Mouse (Mus musculus): ENCODE data around the gene Slc28a1.
A peak's percentile ranks its signal among the peaks of the same experiment; 100 is the strongest.
"Not testable (repeated sequence)": the region's sequence is repeated elsewhere in the genome, so short reads cannot be mapped to it uniquely, and the experiment has no call there.

Slc28a1 gene

GRCm38 (mm10) chr7:81124773-81125172 is 10.2 kb downstream of the Slc28a1 start:
- DNase-seq (ENCODE audit: low read depth, low spot score), result no peak

GRCm38 (mm10) chr7:81125215-81126175 is 10.9 kb downstream of the Slc28a1 start:
- DNase-seq (ENCODE audit: low read depth, low spot score), result no peak

GRCm38 (mm10) chr7:81131864-81132263 is 17.3 kb downstream of the Slc28a1 start:
- no peak for DNase-seq (ENCODE audit: low read depth, low spot score)

- DNase-seq (ENCODE audit: low read depth, low spot score), result no peak
These were observed 18.3 kb downstream of the Slc28a1 start for GRCm38 (mm10) chr7:81132851-81133279.

GRCm38 (mm10) chr7:81133416-81133815 is 18.8 kb downstream of the Slc28a1 start:
- DNase-seq (ENCODE audit: low read depth, low spot score), result no peak

GRCm38 (mm10) chr7:81133941-81134340 is 19.3 kb downstream of the Slc28a1 start:
- DNase-seq (ENCODE audit: low read depth, low spot score), result no peak

- no peak for DNase-seq (ENCODE audit: low read depth, low spot score)
These were observed 20.0 kb downstream of the Slc28a1 start for GRCm38 (mm10) chr7:81134614-81135067.

- peak; percentile 72 for DNase-seq (ENCODE audit: low read depth, low spot score)
These were observed 22.7 kb downstream of the Slc28a1 start for GRCm38 (mm10) chr7:81137292-81137691.

GRCm38 (mm10) chr7:81139100-81139499 is 24.5 kb downstream of the Slc28a1 start:
- DNase-seq (ENCODE audit: low read depth, low spot score), result no peak

GRCm38 (mm10) chr7:81139671-81140404 is 25.2 kb downstream of the Slc28a1 start:
- DNase-seq (ENCODE audit: low read depth, low spot score), result no peak

GRCm38 (mm10) chr7:81141541-81141940 is 26.9 kb downstream of the Slc28a1 start:
- peak; percentile 93 for DNase-seq (ENCODE audit: low read depth, low spot score)

GRCm38 (mm10) chr7:81143056-81143455 is 28.5 kb downstream of the Slc28a1 start:
- DNase-seq (ENCODE audit: low read depth, low spot score), result peak; percentile 67

- no peak for DNase-seq (ENCODE audit: low read depth, low spot score)
These were observed 35.2 kb downstream of the Slc28a1 start for GRCm38 (mm10) chr7:81149759-81150158.

- peak; percentile 71 for DNase-seq (ENCODE audit: low read depth, low spot score)
These were observed 36.6 kb downstream of the Slc28a1 start for GRCm38 (mm10) chr7:81151216-81151615.

GRCm38 (mm10) chr7:81152306-81152705 is 37.7 kb downstream of the Slc28a1 start:
- DNase-seq (ENCODE audit: low read depth, low spot score), result peak; percentile 83

GRCm38 (mm10) chr7:81152826-81153225 is 38.2 kb downstream of the Slc28a1 start:
- no peak for DNase-seq (ENCODE audit: low read depth, low spot score)

- no peak for DNase-seq (ENCODE audit: low read depth, low spot score)
These were observed 38.7 kb downstream of the Slc28a1 start for GRCm38 (mm10) chr7:81153327-81153726.

- not testable (repeated sequence) for DNase-seq (ENCODE audit: low read depth, low spot score)
These were observed 39.6 kb downstream of the Slc28a1 start for GRCm38 (mm10) chr7:81154244-81154643.

GRCm38 (mm10) chr7:81154960-81155359 is 40.4 kb downstream of the Slc28a1 start:
- peak; percentile 84 for DNase-seq (ENCODE audit: low read depth, low spot score)

GRCm38 (mm10) chr7:81158933-81159332 is 44.3 kb downstream of the Slc28a1 start:
- DNase-seq (ENCODE audit: low read depth, low spot score), result no peak

- DNase-seq (ENCODE audit: low read depth, low spot score), result peak; percentile 74
These were observed 47.1 kb downstream of the Slc28a1 start for GRCm38 (mm10) chr7:81161666-81162065.

- DNase-seq (ENCODE audit: low read depth, low spot score), result peak; percentile 84
These were observed 47.7 kb downstream of the Slc28a1 start for GRCm38 (mm10) chr7:81162345-81162744.

Measured in ES-CJ7 (cell line).